Mouse (Mus musculus): ENCODE results near the gene F9.

- no peak for TF ChIP-seq MAX (IDR thresholded peaks at IDR 0.05)
- TF ChIP-seq CTCF (IDR thresholded peaks at IDR 0.05; ENCODE audit: control insufficient read depth, insufficient read depth, insufficient read length) = no peak
- TF ChIP-seq FOSL1 (IDR thresholded peaks at IDR 0.05; ENCODE audit: insufficient read depth, low read length, poor library complexity, severe bottlenecking) = no peak
- no peak for TF ChIP-seq USF1 (IDR thresholded peaks at IDR 0.05; ENCODE audit: low read depth)
- TF ChIP-seq MYOD1 (IDR thresholded peaks at IDR 0.05; ENCODE audit: control insufficient read depth, insufficient read length, low read depth) = no peak
- TF ChIP-seq MYOG (IDR thresholded peaks at IDR 0.05; ENCODE audit: control insufficient read depth, extremely low read depth, insufficient read length) = no peak
These were observed at the start of gene F9 for GRCm38 (mm10) chrX:59999221-60000083.

All from C2C12 (cell line).